Mouse (Mus musculus) cerebellum, adult 11-12 months (tissue): ENCODE data around the gene Slc2a1.

Experiments used
- DNase-seq: peaks from one replicate; pipeline ENCODE4 v3.0.0; 2022

Slc2a1 gene

DNA sequence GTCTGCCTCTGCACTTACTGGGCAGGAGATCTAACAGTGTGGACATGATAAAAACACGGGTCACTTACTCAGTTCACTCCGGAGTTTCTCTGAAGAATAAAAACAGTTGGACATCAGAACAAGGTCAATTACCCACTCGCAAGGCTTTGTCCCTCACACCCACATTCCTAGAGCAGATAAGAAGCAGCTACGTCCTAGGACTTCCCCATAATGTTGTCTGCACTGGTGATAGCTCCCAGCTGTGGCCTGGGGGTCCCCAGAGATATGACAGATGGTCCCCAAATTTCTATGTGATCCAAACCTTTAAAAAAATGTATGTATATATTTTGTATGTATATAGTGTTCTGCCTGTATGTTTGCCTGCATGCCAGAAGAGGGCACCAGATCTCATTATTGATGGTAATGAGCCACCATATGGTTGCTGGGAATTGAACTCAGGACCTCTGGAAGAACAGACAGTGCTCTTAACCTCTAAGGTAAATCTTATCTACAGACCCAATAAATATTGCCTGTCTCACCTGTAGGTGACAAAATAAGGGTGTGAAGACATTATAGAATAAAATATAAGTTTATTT lies 71.7 kb downstream of the Slc2a1 start:
- DNase-seq = no peak

DNA sequence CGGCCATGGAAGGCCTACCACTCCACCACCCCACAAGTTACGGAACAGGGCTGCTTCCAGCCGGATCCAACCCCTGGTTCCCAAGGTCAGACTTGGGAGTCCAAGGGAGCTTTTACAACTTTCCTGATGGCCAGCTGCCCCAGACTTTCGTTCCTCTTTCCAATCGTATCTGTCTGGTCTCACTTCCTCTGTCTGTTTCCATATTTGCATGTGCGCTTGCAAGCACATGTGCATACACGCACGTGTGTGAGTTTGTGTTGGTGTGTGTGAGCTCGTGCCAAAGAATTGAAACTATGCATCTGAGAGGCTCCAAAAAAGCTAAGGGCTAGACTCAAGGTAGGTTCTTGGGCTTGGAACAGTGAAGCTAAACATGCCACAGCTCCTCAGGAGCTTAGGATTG lies 72.9 kb downstream of the Slc2a1 start:
- no peak for DNase-seq

DNA sequence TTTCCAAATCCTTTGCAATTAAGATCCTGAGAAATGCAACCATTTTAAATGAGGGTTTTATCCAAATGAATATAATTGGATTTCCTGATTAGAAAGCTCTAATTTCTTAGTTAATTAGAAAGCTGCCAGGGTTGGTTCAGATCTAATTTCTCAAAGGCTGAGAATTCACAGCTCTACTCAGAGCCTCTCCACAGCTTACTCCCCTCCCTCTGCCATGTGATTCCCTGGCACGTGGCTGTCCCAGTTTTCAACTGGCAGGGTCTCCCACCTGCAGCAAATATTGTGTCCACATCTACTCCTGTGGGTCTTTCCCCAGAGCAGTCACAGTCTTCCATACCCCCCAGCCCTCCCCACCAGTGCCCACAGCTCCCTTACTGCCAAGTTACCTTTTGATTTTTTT lies 75.0 kb downstream of the Slc2a1 start:
- DNase-seq = no peak

DNA sequence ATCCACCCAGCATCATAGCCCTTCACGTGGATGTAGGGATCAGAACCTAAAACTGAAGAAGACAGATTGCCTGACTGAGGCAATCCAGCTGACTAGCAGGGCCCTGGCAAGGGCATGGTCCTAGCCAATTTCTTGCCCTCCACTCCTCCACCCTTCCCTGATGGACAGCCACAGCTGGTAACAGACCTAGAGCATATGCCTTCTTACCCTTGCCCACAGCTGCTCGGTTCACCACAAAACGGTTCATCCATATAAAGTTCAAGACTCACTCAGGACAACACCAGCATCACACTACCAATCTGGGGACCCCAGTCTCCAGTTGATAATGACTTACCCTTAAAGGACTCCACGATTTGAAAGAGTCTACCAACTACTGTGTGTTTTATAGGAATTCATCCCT lies 77.3 kb downstream of the Slc2a1 start:
- DNase-seq = no peak
